Mouse (Mus musculus) MEL-GATA-1-ER (cell line): Measurements from ENCODE around the gene Il20rb.

Experiments used
- DNase-seq: peaks from one replicate; pipeline ENCODE4 v3.0.0-alpha.2; 2012; ENCODE audit warnings: low read depth; ENCODE audit errors: extremely low read depth

Il20rb gene

DNA sequence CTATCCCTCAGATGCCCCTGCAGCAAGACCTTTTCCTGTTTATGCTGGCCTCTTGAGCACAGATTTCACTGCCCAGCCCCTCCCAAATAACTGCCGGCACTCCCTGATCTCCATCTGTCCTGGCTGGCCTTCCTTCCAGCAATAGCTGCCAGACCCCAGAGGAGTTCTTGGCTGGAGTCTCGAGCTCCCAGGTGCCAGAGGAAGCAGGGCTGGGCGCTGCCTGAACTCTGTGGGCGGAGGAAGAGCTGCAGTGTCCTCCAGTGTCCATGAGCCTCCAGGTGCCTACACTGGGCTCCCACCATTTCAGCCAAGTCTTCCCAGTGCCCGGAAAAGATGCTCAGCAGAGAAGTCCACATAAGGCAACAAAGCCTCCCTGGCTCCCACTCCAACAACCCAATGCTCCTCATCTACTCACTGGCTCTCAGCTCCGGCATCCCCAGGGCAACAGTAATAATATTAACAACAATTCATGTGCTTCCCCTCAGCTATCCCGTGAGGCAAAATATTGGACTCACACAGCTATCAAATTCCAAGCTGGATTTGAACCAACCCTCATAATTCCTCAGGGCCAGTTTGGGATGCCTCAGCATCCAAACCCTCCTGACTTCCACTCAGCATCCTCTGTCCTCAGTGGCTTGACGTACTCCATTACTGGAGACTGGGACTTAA is 15.5 kb downstream of the Il20rb start:
- DNase-seq = no peak

DNA sequence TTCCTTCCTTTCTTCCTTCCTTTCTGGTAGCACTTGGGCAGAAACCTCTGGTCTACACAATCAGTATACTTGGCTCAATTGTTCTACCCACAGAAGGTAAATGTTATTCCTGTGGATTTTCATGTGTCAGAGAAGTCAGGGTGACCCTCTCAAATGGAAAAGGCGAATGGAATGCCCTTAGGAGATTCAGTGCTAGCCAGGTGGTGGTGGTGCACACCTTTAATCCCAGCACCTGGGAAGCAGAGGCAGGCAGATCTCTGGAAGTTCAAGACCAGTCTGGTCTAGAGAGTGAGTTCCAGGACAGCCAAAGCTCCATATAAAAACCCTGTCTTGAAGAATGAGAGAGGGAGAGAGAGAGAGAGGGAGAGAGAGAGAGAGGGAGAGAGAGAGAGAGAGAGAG is 16.4 kb downstream of the Il20rb start:
- DNase-seq = no peak

DNA sequence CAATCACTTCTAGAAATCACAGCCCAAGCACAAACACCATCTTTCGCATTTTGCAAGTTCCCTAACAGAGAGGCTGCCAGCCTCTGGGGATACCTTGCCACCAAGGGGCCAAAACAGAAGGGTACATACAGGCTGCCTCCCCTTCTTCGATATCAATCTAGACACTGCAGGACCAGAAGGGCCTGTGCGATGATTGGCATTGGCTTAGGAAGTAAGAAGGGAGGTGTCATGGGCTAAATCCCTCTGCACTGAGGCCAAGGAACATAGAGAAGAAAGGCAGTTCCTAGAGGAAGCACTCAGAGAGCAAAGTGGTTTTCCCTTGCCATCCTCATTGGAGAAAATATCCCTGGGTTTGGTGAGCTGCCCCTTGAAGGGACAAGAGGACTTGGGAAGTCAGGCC is 16.9 kb downstream of the Il20rb start:
- no peak for DNase-seq

GRCm38 (mm10) chr9:100468151-100468550 is 18.4 kb downstream of the Il20rb start:
- no peak for DNase-seq

- no peak for DNase-seq
Observed at GRCm38 (mm10) chr9:100467653-100468052, 18.9 kb downstream of the Il20rb start.

- no peak for DNase-seq
Observed at GRCm38 (mm10) chr9:100466743-100467142, 19.8 kb downstream of the Il20rb start.

- DNase-seq = no peak
Observed at GRCm38 (mm10) chr9:100465988-100466387, 20.6 kb downstream of the Il20rb start.

DNA sequence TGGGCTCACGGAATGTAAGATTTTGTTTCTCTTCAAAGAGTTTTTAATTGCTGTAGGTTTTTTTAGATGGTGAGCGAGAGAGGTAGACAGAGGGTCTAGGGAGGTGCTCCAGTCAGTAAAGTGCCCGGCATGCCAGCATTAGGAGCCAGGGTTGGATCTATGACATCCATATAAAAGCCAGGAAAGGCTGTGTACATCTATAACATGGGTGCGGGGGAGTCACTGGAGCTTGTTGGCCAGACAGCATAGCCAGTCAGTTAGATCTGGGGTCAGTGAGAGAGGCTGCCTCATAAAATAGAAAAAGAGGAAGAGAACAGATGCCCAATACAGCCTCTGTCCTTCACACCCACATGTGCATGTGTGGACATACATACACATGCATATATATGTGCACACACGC is 21.2 kb downstream of the Il20rb start:
- no peak for DNase-seq

GRCm38 (mm10) chr9:100463771-100464170 is 22.8 kb downstream of the Il20rb start:
- DNase-seq = no peak

- DNase-seq = no peak
Observed at GRCm38 (mm10) chr9:100462098-100462497, 24.5 kb downstream of the Il20rb start.

- no peak for DNase-seq
Observed at GRCm38 (mm10) chr9:100461671-100462070, 24.9 kb downstream of the Il20rb start.

GRCm38 (mm10) chr9:100460203-100460602 is 26.4 kb downstream of the Il20rb start:
- DNase-seq = no peak

DNA sequence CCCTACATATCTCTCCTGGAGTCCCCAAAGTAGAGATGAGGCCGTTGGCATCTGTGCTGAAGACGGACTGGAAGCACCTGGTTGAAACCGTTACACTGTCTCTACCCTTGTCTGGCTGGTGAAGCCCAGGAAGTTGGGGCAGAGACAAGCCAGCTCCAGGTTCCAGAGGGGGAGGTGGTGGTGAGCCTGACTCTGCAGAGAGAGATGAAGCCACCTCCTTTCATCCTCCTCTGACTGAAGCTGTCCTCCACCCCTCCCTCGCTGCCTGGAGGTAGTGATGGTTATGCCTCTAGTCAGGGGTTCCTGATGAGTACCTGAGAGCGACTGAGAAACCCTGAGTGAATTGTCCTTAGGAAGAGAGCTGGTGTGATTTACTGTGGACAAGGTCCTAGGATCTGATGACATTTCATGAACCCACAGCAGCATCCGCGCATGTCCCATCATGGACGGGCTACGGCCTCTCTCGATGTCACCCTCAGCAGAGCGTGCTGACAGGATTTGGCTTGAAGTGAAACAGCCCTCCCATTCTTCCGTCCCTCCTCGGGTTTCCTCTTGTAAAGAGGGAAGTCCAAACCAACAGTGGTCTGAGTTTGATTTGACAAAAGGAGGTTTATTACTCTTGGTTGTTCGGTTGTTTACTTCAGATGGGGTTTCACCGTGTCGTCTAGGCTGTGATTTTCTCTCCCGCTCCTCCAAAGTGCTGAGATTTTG is 28.5 kb downstream of the Il20rb start:
- no peak for DNase-seq

- peak; percentile 10 for DNase-seq
Observed at GRCm38 (mm10) chr9:100454664-100454993, 32.0 kb downstream of the Il20rb start.

GRCm38 (mm10) chr9:100453944-100454663 is 32.5 kb downstream of the Il20rb start:
- DNase-seq = peak; percentile 41

- DNase-seq = no peak
Observed at GRCm38 (mm10) chr9:100452432-100452831, 34.2 kb downstream of the Il20rb start.

DNA sequence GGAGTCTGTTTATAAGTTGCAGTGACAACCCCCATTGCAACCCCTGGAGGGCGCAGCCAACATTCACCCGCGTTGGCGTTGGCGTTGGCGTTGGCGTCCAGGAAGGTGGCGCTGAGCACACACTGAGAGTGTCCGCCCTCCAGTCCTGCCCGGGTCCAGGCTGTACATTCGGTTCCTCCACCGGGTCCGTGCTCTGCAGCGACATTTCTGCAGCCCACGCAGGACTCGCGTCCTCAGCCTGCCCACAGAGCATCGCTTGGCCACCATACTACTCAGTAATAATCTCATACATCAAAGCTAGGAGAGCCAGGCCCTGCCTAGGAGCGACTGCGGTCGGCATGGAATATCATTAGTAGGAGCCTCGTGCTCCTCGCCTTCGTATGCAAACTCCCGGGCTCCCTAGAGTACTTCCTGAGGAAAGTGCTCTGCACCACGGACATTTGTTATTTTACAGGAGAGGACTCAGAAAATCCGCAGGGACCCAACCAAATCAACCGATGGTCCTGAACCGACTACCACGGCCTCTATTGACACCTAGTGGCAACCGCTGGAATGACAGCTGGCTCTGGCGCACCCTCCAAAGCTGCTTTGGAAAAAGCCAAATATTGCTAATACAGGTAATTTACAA is 40.4 kb downstream of the Il20rb start:
- peak; percentile 40 for DNase-seq

GRCm38 (mm10) chr9:100440111-100440790 is 46.3 kb downstream of the Il20rb start:
- peak; percentile 33 for DNase-seq

DNA sequence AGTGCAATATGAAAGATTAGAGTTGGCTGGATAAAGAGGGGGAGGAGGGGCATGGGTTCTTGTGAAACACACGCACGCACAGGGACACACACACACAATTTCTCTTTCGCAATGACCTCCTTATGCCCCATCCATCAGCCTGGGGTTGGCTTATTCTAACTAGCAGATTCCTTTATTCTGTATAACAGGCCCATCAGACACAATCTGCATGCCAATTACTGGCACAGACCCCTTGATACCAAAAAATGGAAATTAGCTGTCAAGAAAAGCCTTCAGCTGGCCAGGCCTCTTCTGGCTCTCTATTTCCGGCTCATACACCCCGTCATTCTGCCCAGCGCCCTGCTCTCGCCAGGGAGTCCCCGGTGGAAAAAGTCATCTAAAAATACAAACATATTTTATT is 47.1 kb downstream of the Il20rb start:
- no peak for DNase-seq

- no peak for DNase-seq
Observed at GRCm38 (mm10) chr9:100438994-100439393, 47.6 kb downstream of the Il20rb start.

DNA sequence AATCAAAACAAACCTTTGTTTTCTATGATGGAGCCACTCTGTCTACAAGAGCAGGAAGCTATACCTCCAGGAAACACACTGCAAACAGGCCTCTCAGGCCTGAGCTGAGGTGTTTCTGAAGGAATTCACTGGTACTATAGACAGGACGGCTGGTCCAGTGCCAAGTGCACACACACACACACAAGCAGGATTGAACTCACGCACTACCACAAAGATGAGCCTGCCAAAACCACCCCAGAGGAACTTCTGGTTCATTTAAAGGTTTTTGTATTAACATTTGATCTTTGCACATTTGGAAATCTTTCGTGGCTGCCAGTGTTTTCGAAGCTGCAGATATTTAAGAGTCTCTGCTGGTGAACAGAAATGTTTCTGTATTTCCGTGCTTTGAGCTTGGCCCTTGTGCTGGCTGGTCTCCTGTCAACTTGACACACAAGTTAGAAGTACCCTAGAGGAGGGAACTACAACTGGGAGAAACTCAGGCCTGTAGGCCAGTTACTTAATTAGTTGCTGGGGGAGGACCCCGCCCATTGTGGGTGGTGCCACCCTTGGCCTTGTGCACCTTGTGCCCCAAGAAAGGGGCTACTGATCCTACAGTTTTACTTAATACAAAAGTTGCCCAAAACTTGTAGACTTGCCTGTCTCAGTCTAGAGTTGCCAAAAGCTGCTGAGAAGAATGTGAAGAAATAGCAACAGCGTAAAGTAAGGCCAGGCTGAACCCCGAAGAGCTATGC is 49.6 kb downstream of the Il20rb start:
- DNase-seq = no peak
